Mouse (Mus musculus): Measurements from ENCODE around the gene Immp1l. TPM values are rescaled to one million over a fixed set of nuclear protein-coding genes. Genes with fewer than 3 reads are reported as not detected.
A peak's percentile ranks its signal among the peaks of the same experiment; 100 is the strongest.

The Immp1l gene
- polyA plus RNA-seq (2015; fragmentation: Nextera tagmentation; extraction: Ambion mirVana): 97.6 and 98.9 TPM in 2 replicates

- ATAC-seq: peak; percentile 100
- Histone ChIP-seq H3K4me2 (ENCODE audit: low read length) (peak within 1 kb of the TSS; percentile 87), H3K36me3 (ENCODE audit: control insufficient read depth, insufficient read depth, low read length) (no peaks in the 10 kb centered on the region), H3K9me3 (replicated peaks; ENCODE audit: control insufficient read depth, low read length, poor library complexity, severe bottlenecking) (no peaks in the 10 kb centered on the region), H3K27ac (ENCODE audit: low read length) (0 out of 2 replicates have a peak within 1 kb of the TSS, but pooled peaks have one; percentile 52), H3K27me3 (ENCODE audit: control insufficient read depth, insufficient read depth, low read depth, low read length) (no peaks in the 10 kb centered on the region), H3K4me1 (ENCODE audit: control insufficient read depth, insufficient read depth, low read length) (peaks cover 7% of the 10 kb centered on the region; the same call in 1 of the 2 replicates), H3K9ac (ENCODE audit: low read depth, low read length) (peak within 1 kb of the TSS; percentile 90), H3K4me3 (ENCODE audit: low read depth, low read length) (peak within 1 kb of the TSS; percentile 94)
- under 1% methylated on average over 39 of the region's 39 CpGs for WGBS
Measured at GRCm38 (mm10) chr2:105903896-105904756, at the start of gene Immp1l, which contains the start of gene Elp4. Gene Immp1l, plus strand, starts transcription at chr2:105904638. Gene Elp4, minus strand, starts transcription at chr2:105904564.

DNA sequence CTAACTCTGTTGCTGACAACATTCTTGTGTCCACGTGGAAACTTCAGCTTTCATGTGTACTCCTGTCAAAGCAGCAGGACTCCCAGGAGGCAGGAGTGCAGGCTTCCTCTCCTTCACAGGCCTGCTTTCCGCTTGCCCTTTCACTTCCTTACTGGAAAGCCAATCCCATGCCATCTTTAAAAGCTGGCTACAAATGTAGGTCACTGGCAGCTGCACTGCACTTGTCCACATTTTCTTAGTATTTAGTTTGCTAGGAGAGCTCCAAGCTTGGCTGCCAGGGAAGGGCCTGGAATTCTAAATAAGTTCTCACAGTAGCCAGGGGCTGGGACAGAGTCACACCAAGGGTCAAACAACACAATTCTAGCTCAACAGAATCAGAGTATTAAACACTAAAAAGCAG, 49.7 kb upstream of the Immp1l start:
- no peaks in the 10 kb centered on the region for H3K9me3 ChIP-seq (replicated peaks; ENCODE audit: control insufficient read depth, low read length, poor library complexity, severe bottlenecking)
- H3K4me3 ChIP-seq (ENCODE audit: low read depth, low read length): no peak overlapping the region
- no peaks in the 10 kb centered on the region for H3K4me1 ChIP-seq (ENCODE audit: control insufficient read depth, insufficient read depth, low read length)
- no peak overlapping the region for H3K27ac ChIP-seq (ENCODE audit: low read length)
- H3K4me2 ChIP-seq (ENCODE audit: low read length): no peak overlapping the region
- whole genome bisulfite sequencing: 42% methylated on average over 2 of the region's 2 CpGs
- no peak overlapping the region for H3K9ac ChIP-seq (ENCODE audit: low read depth, low read length)
- H3K27me3 ChIP-seq (ENCODE audit: control insufficient read depth, insufficient read depth, low read depth, low read length): no peaks in the 10 kb centered on the region
- no peak for ATAC-seq
- H3K36me3 ChIP-seq (ENCODE audit: control insufficient read depth, insufficient read depth, low read length): no peaks in the 10 kb centered on the region

GRCm38 (mm10) chr2:105873403-105873802, 31.0 kb upstream of the Immp1l start:
- no peak overlapping the region for H3K4me2 ChIP-seq (ENCODE audit: low read length)
- H3K9ac ChIP-seq (ENCODE audit: low read depth, low read length): no peak overlapping the region
- H3K4me3 ChIP-seq (ENCODE audit: low read depth, low read length): no peak overlapping the region
- peaks cover 4% of the 10 kb centered on the region; the same call in 1 of the 2 replicates for H3K36me3 ChIP-seq (ENCODE audit: control insufficient read depth, insufficient read depth, low read length)
- ATAC-seq: no peak
- H3K4me1 ChIP-seq (ENCODE audit: control insufficient read depth, insufficient read depth, low read length): no peaks in the 10 kb centered on the region
- 100% methylated on average over 1 of the region's 1 CpGs for WGBS
- 0 out of 2 replicates have a peak, but pooled peaks cover 4% of the 10 kb centered on the region for H3K9me3 ChIP-seq (replicated peaks; ENCODE audit: control insufficient read depth, low read length, poor library complexity, severe bottlenecking)
- H3K27ac ChIP-seq (ENCODE audit: low read length): no peak overlapping the region
- H3K27me3 ChIP-seq (ENCODE audit: control insufficient read depth, insufficient read depth, low read depth, low read length): no peaks in the 10 kb centered on the region

GRCm38 (mm10) chr2:105890816-105891215, 13.6 kb upstream of the Immp1l start:
- Histone ChIP-seq H3K4me3 (ENCODE audit: low read depth, low read length) (no peak overlapping the region), H3K4me2 (ENCODE audit: low read length) (no peak overlapping the region), H3K9ac (ENCODE audit: low read depth, low read length) (no peak overlapping the region), H3K27me3 (ENCODE audit: control insufficient read depth, insufficient read depth, low read depth, low read length) (no peaks in the 10 kb centered on the region), H3K36me3 (ENCODE audit: control insufficient read depth, insufficient read depth, low read length) (peaks cover 17% of the 10 kb centered on the region), H3K9me3 (replicated peaks; ENCODE audit: control insufficient read depth, low read length, poor library complexity, severe bottlenecking) (0 out of 2 replicates have a peak, but pooled peaks cover 3% of the 10 kb centered on the region), H3K27ac (ENCODE audit: low read length) (no peak overlapping the region), H3K4me1 (ENCODE audit: control insufficient read depth, insufficient read depth, low read length) (no peaks in the 10 kb centered on the region)
- ATAC-seq: no peak

DNA sequence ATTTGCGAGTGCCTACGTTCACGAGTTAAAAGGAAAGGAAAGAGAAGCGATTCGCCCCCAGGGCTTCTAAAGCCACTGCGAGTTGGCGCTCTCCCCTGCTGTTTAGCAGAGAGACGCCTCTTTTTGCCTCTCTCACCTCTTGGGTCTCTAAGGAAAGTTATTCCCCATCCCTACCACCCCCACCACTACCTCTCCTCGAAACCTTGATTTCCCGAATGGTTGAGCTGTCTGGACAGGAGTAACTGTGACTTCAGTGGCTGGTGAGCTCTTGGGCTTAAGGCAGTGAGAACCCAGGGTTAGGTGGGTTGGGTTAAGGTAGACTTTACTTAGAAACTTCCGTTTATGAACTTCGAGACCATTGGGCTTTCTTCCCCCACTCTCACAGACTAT, 314 bp downstream of the Immp1l start:
- no peaks in the 10 kb centered on the region for H3K36me3 ChIP-seq (ENCODE audit: control insufficient read depth, insufficient read depth, low read length)
- H3K9me3 ChIP-seq (replicated peaks; ENCODE audit: control insufficient read depth, low read length, poor library complexity, severe bottlenecking): no peaks in the 10 kb centered on the region
- H3K9ac ChIP-seq (ENCODE audit: low read depth, low read length): peak overlapping the region; percentile 90
- H3K4me1 ChIP-seq (ENCODE audit: control insufficient read depth, insufficient read depth, low read length): peaks cover 7% of the 10 kb centered on the region; the same call in 1 of the 2 replicates
- H3K4me2 ChIP-seq (ENCODE audit: low read length): peak overlapping the region; percentile 77
- H3K4me3 ChIP-seq (ENCODE audit: low read depth, low read length): peak overlapping the region; percentile 94
- peak; percentile 66 for ATAC-seq
- H3K27me3 ChIP-seq (ENCODE audit: control insufficient read depth, insufficient read depth, low read depth, low read length): no peaks in the 10 kb centered on the region
- WGBS: under 1% methylated on average over 12 of the region's 12 CpGs
- H3K27ac ChIP-seq (ENCODE audit: low read length): 0 out of 2 replicates have a peak overlapping the region, but pooled peaks have one; percentile 52

- H3K4me1 ChIP-seq (ENCODE audit: control insufficient read depth, insufficient read depth, low read length): peaks cover 7% of the 10 kb centered on the region; the same call in 1 of the 2 replicates
- ATAC-seq: no peak
- 85% methylated on average over 5 of the region's 5 CpGs for WGBS
- H3K4me2 ChIP-seq (ENCODE audit: low read length): no peak overlapping the region
- H3K27ac ChIP-seq (ENCODE audit: low read length): no peak overlapping the region
- H3K36me3 ChIP-seq (ENCODE audit: control insufficient read depth, insufficient read depth, low read length): no peaks in the 10 kb centered on the region; the same call in 1 of the 2 replicates
- no peak overlapping the region for H3K4me3 ChIP-seq (ENCODE audit: low read depth, low read length)
- peaks cover 3% of the 10 kb centered on the region for H3K27me3 ChIP-seq (ENCODE audit: control insufficient read depth, insufficient read depth, low read depth, low read length)
- H3K9me3 ChIP-seq (replicated peaks; ENCODE audit: control insufficient read depth, low read length, poor library complexity, severe bottlenecking): no peaks in the 10 kb centered on the region
- no peak overlapping the region for H3K9ac ChIP-seq (ENCODE audit: low read depth, low read length)
Measured at GRCm38 (mm10) chr2:105908351-105908750, 3.9 kb downstream of the Immp1l start.

DNA sequence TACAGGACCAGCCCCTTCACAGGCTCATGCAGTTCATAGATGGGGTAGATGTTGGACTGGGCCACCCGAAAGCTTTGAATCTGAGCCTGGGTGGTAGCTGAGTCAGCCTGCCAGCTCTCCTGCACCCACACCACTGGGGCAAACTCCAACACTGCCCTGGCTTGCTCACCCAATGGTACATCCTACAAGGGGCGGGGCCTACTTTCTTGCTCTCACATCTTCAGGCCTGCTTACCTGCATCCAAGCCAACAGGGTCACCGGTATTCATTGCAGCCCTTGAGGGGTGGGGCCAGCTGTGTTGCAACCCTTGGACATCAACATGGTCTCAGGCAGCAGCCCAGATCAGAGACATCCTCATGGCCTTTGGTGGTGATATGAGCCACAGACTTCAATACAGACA, 6.2 kb downstream of the Immp1l start:
- ATAC-seq: no peak
- Histone ChIP-seq H3K4me3 (ENCODE audit: low read depth, low read length) (no peak overlapping the region), H3K9me3 (replicated peaks; ENCODE audit: control insufficient read depth, low read length, poor library complexity, severe bottlenecking) (no peaks in the 10 kb centered on the region), H3K27me3 (ENCODE audit: control insufficient read depth, insufficient read depth, low read depth, low read length) (peaks cover 3% of the 10 kb centered on the region), H3K9ac (ENCODE audit: low read depth, low read length) (no peak overlapping the region), H3K4me1 (ENCODE audit: control insufficient read depth, insufficient read depth, low read length) (no peaks in the 10 kb centered on the region), H3K27ac (ENCODE audit: low read length) (no peak overlapping the region), H3K4me2 (ENCODE audit: low read length) (no peak overlapping the region), H3K36me3 (ENCODE audit: control insufficient read depth, insufficient read depth, low read length) (no peaks in the 10 kb centered on the region; the same call in 1 of the 2 replicates)
- 93% methylated on average over 3 of the region's 3 CpGs for WGBS

DNA sequence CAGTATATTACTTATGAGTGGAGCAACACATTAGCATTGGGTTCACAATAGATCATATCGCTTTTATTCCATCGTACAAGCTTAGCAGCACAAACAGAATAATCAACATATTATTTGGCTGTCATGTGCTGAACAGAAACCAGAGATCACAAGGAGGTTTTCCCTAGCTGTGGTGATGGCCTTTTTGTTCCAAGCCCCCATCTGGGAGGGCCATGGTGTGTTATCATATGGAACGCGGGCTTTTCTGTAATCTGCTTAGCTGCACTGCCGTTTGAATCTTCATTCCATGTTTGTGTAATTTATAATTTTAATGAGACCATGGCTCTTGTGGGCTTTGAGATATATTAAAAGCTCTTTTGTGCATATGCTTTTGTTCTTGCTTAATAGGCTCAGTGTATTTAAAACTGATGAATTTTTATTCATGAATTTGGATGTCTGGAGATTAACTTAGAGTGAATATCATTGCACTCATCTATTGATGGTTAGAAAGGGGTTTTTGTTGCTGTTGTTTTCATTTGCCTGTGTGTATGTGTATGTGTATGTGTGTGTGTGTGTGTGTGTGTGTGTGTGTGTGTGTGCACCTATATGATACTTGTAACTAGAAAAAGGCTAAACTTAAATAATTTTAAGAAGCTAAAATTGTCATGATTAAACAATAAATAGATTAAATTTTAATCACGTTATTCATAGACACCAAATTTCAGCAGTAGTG, 9.4 kb downstream of the Immp1l start:
- H3K9me3 ChIP-seq (replicated peaks; ENCODE audit: control insufficient read depth, low read length, poor library complexity, severe bottlenecking): no peaks in the 10 kb centered on the region
- no peaks in the 10 kb centered on the region; the same call in 1 of the 2 replicates for H3K36me3 ChIP-seq (ENCODE audit: control insufficient read depth, insufficient read depth, low read length)
- peak overlapping the region; percentile 28; the same call in 1 of the 2 replicates for H3K4me2 ChIP-seq (ENCODE audit: low read length)
- no peak overlapping the region for H3K9ac ChIP-seq (ENCODE audit: low read depth, low read length)
- 22% methylated on average over 6 of the region's 6 CpGs for WGBS
- H3K4me3 ChIP-seq (ENCODE audit: low read depth, low read length): no peak overlapping the region
- peak; percentile 71 for ATAC-seq
- H3K4me1 ChIP-seq (ENCODE audit: control insufficient read depth, insufficient read depth, low read length): peaks cover 3% of the 10 kb centered on the region; the same call in 1 of the 2 replicates
- H3K27ac ChIP-seq (ENCODE audit: low read length): no peak overlapping the region
- H3K27me3 ChIP-seq (ENCODE audit: control insufficient read depth, insufficient read depth, low read depth, low read length): peaks cover 3% of the 10 kb centered on the region
